Mouse (Mus musculus) kidney, embryonic 15.5 days (tissue): ENCODE results near the gene Nbeal2. TPM values are rescaled to one million over a fixed set of nuclear protein-coding genes. Genes with fewer than 3 reads are reported as not detected.

Source experiments
- ATAC-seq: fragments of 200-750 bp; cut with Nextera tagmentation; replicated peaks from 2 replicates; pipeline ENCODE4 v1.8.0; 2017; ENCODE audit warnings: moderate TSS enrichment; ENCODE audit not compliant: low FRiP score
- H3K27ac ChIP-seq: fragments of 300-500 bp; sonication (generic); 2 replicates; pipeline ENCODE4 v1.5.1; 2015; ENCODE audit warnings: mild to moderate bottlenecking, inconsistent platforms
- H3K27me3 ChIP-seq: fragments of 300-500 bp; sonication (generic); 2 replicates; pipeline ENCODE4 v1.6.1; 2015; ENCODE audit warnings: inconsistent platforms
- H3K36me3 ChIP-seq: fragments of 300-500 bp; sonication (generic); 2 replicates; pipeline ENCODE4 v1.6.1; 2015; ENCODE audit warnings: inconsistent platforms
- H3K4me1 ChIP-seq: fragments of 300-500 bp; sonication (generic); 2 replicates; pipeline ENCODE4 v1.6.1; 2015; ENCODE audit warnings: inconsistent platforms
- H3K4me2 ChIP-seq: fragments of 300-500 bp; sonication (generic); 2 replicates; pipeline ENCODE4 v1.6.1; 2015; ENCODE audit warnings: moderate library complexity, mild to moderate bottlenecking, inconsistent platforms
- H3K4me3 ChIP-seq: fragments of 300-500 bp; sonication (generic); replicated peaks from 2 replicates; pipeline ENCODE4 v1.5.1; 2015; ENCODE audit warnings: mild to moderate bottlenecking, inconsistent platforms
- H3K9ac ChIP-seq: fragments of 300-500 bp; sonication (generic); 2 replicates; pipeline ENCODE4 v1.6.1; 2015; ENCODE audit warnings: mild to moderate bottlenecking, inconsistent platforms
- H3K9me3 ChIP-seq: fragments of 300-500 bp; sonication (generic); replicated peaks from 2 replicates; pipeline ENCODE4 v1.6.1; 2016; ENCODE audit warnings: inconsistent platforms
- WGBS: fragments of 180-500 bp; shearing (Covaris S2); methylation state at CpG from one replicate; pipeline ENCODE4 v1.1.7; 2015; ENCODE audit warnings: mixed read lengths; 5-methylcytosine and 5-hydroxymethylcytosine counted together
- polyA plus RNA-seq: library from polyadenylated mRNA; unstranded; fragments of >200 nt; fragmentation: Nextera tagmentation; extraction: Ambion mirVana; gene quantifications from 2 replicates; pipeline ENCODE4 v1.2.1, GENCODE M21; 2015

Nbeal2 gene
- polyA plus RNA-seq, 1 experiment from 2014 or later, result 5.5 TPM

DNA sequence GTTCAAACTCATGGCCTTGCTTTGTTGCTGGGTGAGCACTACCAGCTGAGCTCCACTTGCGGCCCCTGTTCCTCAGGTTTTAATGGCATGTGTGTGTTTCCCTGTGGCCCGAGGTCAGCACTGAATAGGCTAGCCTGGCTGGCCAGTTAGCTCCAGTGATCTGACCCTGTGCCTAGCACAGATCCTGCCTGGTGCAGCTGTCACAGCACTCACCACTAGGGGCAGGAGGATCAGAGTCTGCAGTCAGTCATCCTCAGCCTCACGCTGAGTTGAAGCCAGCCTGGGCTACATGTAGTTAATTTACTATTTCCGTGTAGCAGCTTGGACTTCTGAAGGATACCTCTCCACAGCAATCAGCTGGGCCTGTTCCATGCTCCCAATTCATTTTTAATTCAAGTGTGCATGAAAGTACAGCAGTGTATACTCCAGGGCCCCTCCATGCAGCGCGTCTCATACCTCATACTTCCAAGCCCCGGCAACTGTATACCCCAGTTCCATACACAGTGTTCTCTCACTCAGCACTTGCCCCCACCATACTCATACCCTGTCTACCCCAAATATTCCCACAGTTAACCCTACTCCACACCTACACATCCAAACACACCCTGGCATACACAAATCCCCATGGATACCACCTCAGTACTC is 18.6 kb upstream of the Nbeal2 start:
- no peak overlapping the region for H3K9ac ChIP-seq
- H3K4me1 ChIP-seq, result peaks cover 40% of the 10 kb centered on the region
- H3K27me3 ChIP-seq, result no peaks in the 10 kb centered on the region
- ATAC-seq, result peak; percentile 22; the same call in 1 of the 2 replicates
- H3K4me2 ChIP-seq, result no peak overlapping the region
- peak overlapping the region; percentile 61 for H3K27ac ChIP-seq
- no peaks in the 10 kb centered on the region for H3K36me3 ChIP-seq
- 69% methylated on average over 7 of the region's 7 CpGs for WGBS
- H3K9me3 ChIP-seq, result no peaks in the 10 kb centered on the region
- H3K4me3 ChIP-seq, result no peak overlapping the region

DNA sequence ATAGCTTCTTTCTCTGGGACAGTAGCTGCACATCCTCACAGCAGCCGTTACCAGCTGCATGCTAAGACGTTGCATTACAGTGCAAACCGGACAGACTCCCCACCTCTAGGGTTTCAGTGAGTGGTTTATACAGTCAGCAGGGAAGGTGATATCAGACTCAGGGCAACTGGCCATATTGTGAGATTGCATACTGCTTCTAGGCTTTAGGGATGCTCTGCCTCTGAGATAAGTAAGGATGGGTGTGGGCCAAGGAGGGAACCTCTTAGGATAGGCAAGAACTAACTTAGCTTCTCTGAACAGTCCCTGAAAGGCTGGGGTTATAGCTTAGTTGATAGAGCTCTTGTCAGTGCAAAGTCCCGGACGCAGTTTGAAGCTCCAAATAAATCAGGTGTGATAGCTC is 15.8 kb upstream of the Nbeal2 start:
- Histone ChIP-seq H3K36me3 (no peaks in the 10 kb centered on the region), H3K4me2 (no peak overlapping the region), H3K4me1 (peaks cover 46% of the 10 kb centered on the region), H3K9me3 (no peaks in the 10 kb centered on the region), H3K9ac (no peak overlapping the region), H3K27me3 (no peaks in the 10 kb centered on the region), H3K4me3 (no peak overlapping the region), H3K27ac (no peak overlapping the region)
- ATAC-seq, result no peak
- WGBS, result 66% methylated on average over 5 of the region's 5 CpGs

DNA sequence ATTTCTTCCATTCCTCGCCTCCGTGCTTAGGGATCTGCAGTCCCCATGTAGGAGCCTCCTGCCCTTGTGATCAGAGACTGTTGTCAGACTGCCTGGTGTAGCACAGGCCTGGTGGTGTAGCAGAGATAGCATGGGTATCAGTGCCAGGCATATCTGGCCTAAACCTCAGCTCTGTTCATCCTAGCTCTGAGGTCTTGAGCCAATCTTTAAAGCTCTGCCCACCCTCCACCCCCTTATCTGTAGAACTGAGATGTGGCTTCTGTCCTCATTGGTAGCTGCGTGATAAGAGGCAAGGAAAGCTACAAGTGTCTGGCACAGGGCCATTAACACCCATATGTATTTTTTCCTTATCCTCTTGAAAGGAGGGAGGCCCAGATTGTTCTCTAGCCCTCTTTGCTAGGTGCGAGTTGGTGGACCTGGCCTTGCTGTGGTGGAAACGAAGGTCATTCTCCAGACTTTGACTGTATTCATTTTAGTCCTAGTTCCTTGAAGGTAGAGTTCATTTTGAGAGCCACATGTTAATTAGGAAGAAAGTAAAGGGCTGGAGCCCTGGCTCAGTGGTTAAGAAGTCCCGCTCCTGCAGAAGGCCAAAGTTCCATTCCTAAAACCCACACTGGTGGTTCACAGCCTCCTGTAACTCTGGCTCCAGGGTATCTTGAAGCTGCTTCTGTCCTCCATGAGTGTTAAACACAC is 14.8 kb upstream of the Nbeal2 start:
- WGBS, result 88% methylated on average over 6 of the region's 6 CpGs
- Histone ChIP-seq H3K9me3 (no peaks in the 10 kb centered on the region), H3K4me2 (no peak overlapping the region), H3K4me3 (no peak overlapping the region), H3K36me3 (no peaks in the 10 kb centered on the region), H3K9ac (no peak overlapping the region), H3K27ac (no peak overlapping the region), H3K4me1 (peaks cover 49% of the 10 kb centered on the region), H3K27me3 (no peaks in the 10 kb centered on the region)
- no peak; the same call in 1 of the 2 replicates for ATAC-seq

DNA sequence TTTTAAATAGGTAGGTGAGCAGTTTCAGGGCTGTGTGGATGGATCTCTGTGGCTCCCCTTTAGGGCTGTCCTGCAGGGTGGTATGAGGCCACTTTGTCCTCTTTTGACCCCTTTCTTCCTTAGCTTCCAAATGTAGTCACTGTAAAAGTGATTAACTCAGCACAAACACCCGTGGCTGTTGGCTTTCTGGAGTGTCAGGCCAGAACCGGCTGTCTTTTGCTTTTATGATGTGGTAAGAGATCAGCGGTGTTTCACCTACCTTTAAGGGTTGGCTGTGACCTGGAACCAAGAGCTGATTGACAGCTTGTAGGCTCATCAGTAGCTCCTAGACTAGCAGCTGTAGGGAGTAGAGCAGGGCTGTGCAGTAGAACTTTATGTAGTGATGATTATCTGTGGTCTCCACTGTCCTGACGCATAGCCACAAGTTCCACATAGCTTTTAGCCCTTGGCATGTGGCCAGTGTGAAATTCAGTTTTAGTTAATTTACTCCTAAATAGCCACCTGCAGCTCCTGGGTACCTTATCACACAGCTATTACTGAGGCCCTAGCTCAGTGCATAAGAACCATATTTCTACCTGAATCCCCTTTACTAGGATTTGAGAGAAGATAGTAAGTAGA is 13.4 kb upstream of the Nbeal2 start:
- H3K27ac ChIP-seq, result no peak overlapping the region
- no peak overlapping the region for H3K4me3 ChIP-seq

DNA sequence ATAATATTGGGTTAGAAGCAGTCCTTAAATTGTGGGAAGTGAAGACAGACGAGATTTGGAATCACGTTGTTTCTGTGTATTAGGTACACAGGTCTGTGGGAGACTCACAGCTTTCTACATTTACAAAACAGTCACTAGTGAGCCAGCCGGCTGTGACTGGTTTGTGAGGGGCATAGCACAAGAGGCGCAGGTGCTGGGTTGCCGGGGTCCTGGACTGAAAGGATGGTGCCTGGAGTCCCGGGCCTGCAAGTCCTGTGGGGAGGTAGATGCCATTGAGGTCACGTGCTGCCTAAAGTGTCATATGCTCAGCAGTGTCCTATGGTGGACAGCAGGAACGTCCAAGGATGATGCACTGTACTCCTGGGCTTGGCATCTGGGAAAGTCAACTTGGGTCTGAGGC is 12.4 kb upstream of the Nbeal2 start:
- WGBS, result 26% methylated on average over 8 of the region's 8 CpGs
- Histone ChIP-seq H3K4me1 (peaks cover 34% of the 10 kb centered on the region), H3K9ac (no peak overlapping the region), H3K4me3 (no peak overlapping the region), H3K27ac (peak overlapping the region; percentile 66), H3K36me3 (no peaks in the 10 kb centered on the region), H3K4me2 (peak overlapping the region; percentile 26; the same call in 1 of the 2 replicates), H3K9me3 (no peaks in the 10 kb centered on the region), H3K27me3 (no peaks in the 10 kb centered on the region)
- ATAC-seq, result peak; percentile 44; the same call in 1 of the 2 replicates

More for the DNA sequence above, 13.4 kb upstream of the Nbeal2 start:
- H3K9me3 ChIP-seq, result no peaks in the 10 kb centered on the region
- no peaks in the 10 kb centered on the region for H3K36me3 ChIP-seq
- no peak overlapping the region for H3K9ac ChIP-seq
- peaks cover 35% of the 10 kb centered on the region for H3K4me1 ChIP-seq
- no peak overlapping the region for H3K4me2 ChIP-seq
- 30% methylated on average over 4 of the region's 4 CpGs for WGBS
- H3K27me3 ChIP-seq, result no peaks in the 10 kb centered on the region
- ATAC-seq, result no peak

DNA sequence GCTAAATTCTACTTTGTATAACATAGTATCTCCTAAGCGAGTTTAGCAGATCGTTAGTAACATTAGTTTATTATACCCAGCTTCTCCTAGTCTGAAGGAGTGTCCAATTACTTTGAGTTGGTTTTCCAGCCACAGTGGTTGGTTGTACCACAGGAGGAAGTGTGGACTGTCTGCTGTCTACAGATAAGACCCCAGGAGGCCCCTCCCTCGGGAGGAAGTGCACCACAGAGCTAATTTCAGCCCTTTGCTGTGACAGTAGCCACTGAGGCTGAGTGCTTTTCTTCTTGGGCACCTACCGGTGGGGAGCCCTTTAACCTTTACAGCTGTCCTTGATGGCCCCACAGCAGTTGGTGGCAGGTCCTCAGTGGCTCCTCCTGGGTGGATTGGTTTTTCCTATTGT is 12.0 kb upstream of the Nbeal2 start:
- Histone ChIP-seq H3K9me3 (no peaks in the 10 kb centered on the region), H3K4me2 (peak overlapping the region; percentile 26), H3K36me3 (no peaks in the 10 kb centered on the region), H3K27ac (peak overlapping the region; percentile 66), H3K9ac (no peak overlapping the region), H3K27me3 (no peaks in the 10 kb centered on the region), H3K4me1 (peaks cover 29% of the 10 kb centered on the region), H3K4me3 (no peak overlapping the region)
- peak; percentile 74 for ATAC-seq
- 11% methylated on average over 4 of the region's 4 CpGs for WGBS

DNA sequence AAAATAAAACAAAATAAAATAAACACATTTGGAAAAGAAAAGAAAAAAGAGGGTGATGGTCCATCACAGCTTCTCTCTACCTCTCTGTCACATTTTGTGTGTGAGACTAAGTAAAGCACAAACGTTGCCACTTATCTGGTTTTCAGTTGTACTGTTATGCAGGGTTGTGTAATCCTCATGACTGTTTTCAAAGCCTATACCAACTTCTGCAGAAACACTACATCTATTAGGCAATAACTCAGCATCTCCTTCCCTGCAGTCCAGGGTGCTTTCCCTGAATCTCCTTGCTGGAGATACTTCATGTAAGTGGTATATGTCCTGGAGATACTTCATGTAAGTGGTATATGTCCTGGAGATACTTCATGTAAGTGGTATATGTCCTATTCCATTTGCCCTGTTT is 8.9 kb upstream of the Nbeal2 start:
- Histone ChIP-seq H3K4me3 (no peak overlapping the region), H3K4me2 (no peak overlapping the region), H3K27ac (no peak overlapping the region), H3K9me3 (no peaks in the 10 kb centered on the region), H3K9ac (no peak overlapping the region), H3K4me1 (peaks cover 35% of the 10 kb centered on the region), H3K27me3 (no peaks in the 10 kb centered on the region), H3K36me3 (peaks cover 8% of the 10 kb centered on the region; the same call in 1 of the 2 replicates)
- 79% methylated on average over 1 of the region's 1 CpGs for WGBS
- no peak for ATAC-seq

DNA sequence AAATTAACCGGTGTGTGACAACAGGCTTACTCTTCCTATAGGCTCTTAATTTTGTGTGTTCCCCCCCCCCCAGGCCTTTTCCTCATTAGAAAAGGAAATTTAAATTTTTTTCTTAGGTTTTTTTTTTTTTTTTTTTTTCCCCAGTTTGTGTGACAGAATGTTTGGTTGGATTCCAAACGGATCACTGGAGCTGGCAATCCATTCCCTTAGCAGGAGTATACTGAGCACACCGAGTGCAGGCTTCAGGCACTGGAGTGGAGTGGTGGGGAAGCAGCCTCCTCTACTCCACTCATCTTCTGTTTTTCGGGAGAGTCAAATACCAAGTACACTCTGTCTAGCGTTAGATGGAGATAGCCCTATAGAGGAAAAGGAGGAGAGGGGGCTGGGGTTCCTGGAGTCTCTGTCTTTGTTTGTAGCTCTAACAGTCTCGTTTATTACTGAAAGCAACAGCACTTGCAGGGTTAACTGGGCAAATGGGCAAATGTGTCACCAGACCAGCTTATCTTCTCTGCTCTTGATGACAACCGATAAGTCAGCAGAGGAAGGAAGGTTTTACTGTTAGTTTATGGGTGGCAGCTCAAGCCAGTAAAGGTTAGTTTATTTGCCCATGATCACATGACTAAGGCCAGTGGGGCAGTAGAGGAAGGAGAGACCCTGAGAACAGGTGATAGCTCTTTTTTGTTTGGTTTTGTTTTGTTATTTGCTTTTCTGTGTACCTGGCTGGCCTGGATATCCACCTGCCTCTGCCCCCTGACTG is 7.1 kb upstream of the Nbeal2 start:
- Histone ChIP-seq H3K27me3 (no peaks in the 10 kb centered on the region), H3K9ac (no peak overlapping the region), H3K4me1 (peaks cover 25% of the 10 kb centered on the region), H3K27ac (no peak overlapping the region), H3K4me2 (no peak overlapping the region), H3K9me3 (no peaks in the 10 kb centered on the region), H3K4me3 (no peak overlapping the region), H3K36me3 (peaks cover 8% of the 10 kb centered on the region; the same call in 1 of the 2 replicates)
- ATAC-seq, result no peak
- 74% methylated on average over 7 of the region's 7 CpGs for WGBS

DNA sequence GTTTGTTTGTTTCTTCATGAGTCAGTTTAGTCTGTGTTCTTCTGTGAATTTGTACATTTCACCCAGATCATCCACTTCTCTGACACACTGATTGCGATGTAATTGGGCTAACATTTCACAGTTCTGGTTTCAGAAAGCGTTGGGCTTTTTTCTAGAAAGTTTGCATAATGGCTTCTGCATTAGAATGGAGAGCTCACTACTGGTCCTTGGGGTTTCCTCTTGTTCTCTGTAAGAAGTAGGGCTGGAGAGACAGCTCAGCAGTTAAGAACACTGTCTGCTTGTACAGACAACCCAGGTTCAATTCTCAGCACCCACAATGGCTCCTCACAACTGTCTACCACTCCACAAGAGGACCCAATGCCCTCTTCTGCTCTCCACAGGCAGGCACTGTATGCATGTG is 6.2 kb upstream of the Nbeal2 start:
- Histone ChIP-seq H3K27me3 (no peaks in the 10 kb centered on the region), H3K4me3 (no peak overlapping the region), H3K27ac (no peak overlapping the region), H3K9ac (no peak overlapping the region), H3K9me3 (no peaks in the 10 kb centered on the region), H3K36me3 (peaks cover 8% of the 10 kb centered on the region; the same call in 1 of the 2 replicates), H3K4me2 (no peak overlapping the region), H3K4me1 (peaks cover 29% of the 10 kb centered on the region)
- 86% methylated on average over 2 of the region's 2 CpGs for WGBS
- no peak for ATAC-seq

DNA sequence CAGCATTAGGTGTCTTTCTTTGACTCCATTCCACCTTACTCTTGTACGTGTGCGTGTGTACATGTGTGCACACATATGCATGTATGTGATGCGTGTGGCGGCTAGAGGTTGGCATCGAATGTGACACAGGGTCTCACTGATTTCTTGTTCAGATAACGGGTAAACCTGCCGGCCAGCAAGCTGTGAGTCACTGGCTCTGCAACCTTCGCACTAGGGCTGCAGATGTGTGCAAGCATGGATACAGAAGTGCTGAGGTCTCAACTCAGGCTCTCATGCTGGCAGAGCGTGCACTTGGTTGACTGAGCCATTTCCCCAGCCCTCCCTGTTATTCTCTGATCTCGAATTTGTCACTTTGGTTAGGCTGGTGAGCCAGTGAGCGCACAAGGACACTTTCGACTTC is 5.6 kb upstream of the Nbeal2 start:
- Histone ChIP-seq H3K27me3 (no peaks in the 10 kb centered on the region), H3K4me2 (no peak overlapping the region), H3K9me3 (no peaks in the 10 kb centered on the region), H3K4me1 (peaks cover 33% of the 10 kb centered on the region), H3K36me3 (peaks cover 8% of the 10 kb centered on the region; the same call in 1 of the 2 replicates), H3K27ac (no peak overlapping the region), H3K4me3 (no peak overlapping the region), H3K9ac (no peak overlapping the region)
- 87% methylated on average over 12 of the region's 12 CpGs for WGBS
- no peak for ATAC-seq

DNA sequence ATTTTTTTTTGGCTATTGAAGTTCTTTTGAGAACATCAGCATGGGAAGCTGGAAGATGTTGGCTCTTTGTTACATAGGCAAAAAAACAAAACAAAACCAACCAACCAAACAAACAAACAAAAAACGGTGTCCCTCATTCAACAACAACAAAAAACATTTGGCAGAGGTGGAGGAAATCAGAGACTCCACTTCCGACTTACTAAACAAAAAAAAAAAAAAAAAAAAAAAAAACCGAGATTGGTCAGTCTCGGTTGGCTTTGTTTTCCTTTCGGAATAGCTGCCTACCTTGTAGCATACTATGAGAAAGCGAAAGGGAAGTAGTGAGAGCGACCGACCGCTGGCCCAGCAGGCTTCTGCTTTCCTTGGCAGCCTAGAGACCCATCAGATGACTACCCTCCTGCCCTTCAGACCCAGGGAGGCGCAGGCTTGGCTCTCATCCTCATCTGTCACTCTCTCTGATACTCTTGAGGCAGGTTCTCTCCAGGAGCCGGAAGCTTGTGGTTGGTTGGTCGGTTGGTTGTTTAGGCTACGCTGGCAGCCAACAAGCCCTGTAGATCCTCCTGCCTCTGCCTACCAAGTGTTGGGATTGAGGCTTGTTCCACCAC is 3.6 kb upstream of the Nbeal2 start:
- H3K27me3 ChIP-seq, result peaks cover 12% of the 10 kb centered on the region; the same call in 1 of the 2 replicates
- 79% methylated on average over 13 of the region's 13 CpGs for WGBS
- peak overlapping the region; percentile 66 for H3K4me2 ChIP-seq
- peak overlapping the region; percentile 82 for H3K4me3 ChIP-seq
- no peak for ATAC-seq
- no peaks in the 10 kb centered on the region for H3K9me3 ChIP-seq
- H3K9ac ChIP-seq, result peak overlapping the region; percentile 79; the same call in 1 of the 2 replicates
- H3K27ac ChIP-seq, result peak overlapping the region; percentile 94; the same call in 1 of the 2 replicates
- H3K36me3 ChIP-seq, result peaks cover 8% of the 10 kb centered on the region; the same call in 1 of the 2 replicates
- H3K4me1 ChIP-seq, result peaks cover 49% of the 10 kb centered on the region
